Mouse (Mus musculus): ENCODE measurements at regions not wholly inside any gene's neighbourhood (a gene's known extent, or its start where the extent isn't known, plus 50 kb on each side); places are given as distances from the start of the nearest gene placed in this dataset.

DNA sequence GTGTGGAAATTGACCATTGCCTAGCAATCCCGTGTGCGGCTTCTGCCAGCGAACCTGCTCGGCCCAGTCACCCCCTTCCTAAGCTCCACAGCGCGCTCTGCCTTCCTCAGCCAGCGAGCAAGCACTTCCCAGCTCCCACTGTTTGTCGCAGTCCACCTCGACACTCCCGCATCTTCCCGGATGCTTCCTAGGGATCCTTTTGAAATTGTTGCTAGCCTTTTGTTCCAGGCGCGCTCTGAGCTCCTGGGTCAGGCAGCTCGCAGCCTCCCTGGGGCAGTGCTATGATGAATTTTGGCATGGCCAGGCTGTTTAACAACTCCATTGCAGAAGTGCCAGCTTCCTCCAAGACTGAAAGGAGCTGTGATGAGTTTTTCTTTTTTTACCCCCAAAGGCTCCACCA, 117.8 kb upstream of the Zfhx3 start:
- H3K4me1 ChIP-seq (replicated peaks), result peaks cover 4% of the 10 kb centered on the region; the same call in 1 of the 2 replicates
- no peaks in the 10 kb centered on the region for H3K9me3 ChIP-seq
- H3K27me3 ChIP-seq (replicated peaks), result no peaks in the 10 kb centered on the region
- H3K4me3 ChIP-seq (replicated peaks), result 0 out of 2 replicates have a peak overlapping the region, but pooled peaks have one; percentile 0
- no peaks in the 10 kb centered on the region for H3K36me3 ChIP-seq
- peak overlapping the region; percentile 48 for H3K4me2 ChIP-seq (replicated peaks)
- 8% methylated on average over 14 of the region's 14 CpGs for WGBS
- no peak overlapping the region for H3K27ac ChIP-seq
- H3K9ac ChIP-seq, result no peak overlapping the region
- ATAC-seq, result no peak

DNA sequence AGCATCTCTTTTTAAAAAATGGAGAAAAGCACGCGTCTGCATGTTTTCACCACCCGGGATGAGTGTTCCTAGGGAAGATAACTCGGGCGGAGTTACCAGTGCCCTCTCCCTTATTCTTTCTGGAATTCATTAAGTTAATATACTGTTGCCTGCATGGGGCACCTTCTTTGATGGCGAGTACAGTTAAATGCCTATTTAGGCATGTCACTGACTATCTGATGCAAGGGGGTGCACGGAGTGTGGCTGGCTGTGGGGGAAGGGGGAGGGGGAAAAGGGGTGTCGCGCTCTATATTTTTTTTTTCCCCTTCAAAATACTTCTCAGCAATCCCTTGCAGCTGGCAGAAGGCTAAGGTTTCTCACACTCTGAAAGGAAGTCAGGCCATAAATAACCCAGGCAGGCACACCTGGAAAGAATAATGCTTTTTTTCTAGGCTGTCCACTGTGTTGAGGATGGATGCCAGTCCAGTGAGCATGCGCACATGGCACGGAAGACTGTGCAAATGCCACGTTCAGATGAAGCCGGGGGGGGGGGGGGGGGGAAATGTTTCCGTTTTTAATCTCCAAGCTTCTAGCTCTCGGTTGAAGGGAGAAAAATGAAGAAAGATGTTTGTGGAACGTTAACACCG, 114.8 kb upstream of the Zfhx3 start:
- 69% methylated on average over 17 of the region's 17 CpGs for WGBS
- H3K4me2 ChIP-seq (replicated peaks), result no peak overlapping the region
- H3K27me3 ChIP-seq (replicated peaks), result no peaks in the 10 kb centered on the region
- H3K36me3 ChIP-seq, result no peaks in the 10 kb centered on the region
- no peak overlapping the region for H3K4me3 ChIP-seq (replicated peaks)
- no peak for ATAC-seq
- H3K9ac ChIP-seq, result no peak overlapping the region
- H3K4me1 ChIP-seq (replicated peaks), result no peaks in the 10 kb centered on the region
- H3K9me3 ChIP-seq, result no peaks in the 10 kb centered on the region
- no peak overlapping the region for H3K27ac ChIP-seq

DNA sequence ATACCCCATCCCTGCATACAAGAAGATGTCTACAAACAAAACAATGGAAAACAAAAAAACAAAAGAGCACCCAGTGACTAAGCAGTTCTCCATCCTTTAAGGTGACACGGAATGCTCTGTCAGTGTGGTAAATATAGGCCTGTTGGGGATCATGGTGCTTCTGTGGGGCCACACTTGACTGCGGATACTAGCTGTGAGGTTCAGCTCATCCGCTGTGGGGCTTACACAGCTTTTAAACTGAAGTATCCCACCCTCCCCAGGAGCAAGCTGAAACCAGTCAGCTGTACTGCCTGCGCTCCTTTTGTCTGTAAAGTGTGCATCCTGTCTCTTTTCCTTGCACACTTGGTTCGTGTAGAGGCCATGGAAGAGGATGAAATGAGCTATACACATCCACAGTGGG, 113.9 kb upstream of the Zfhx3 start:
- ATAC-seq, result no peak
- Histone ChIP-seq H3K9ac (no peak overlapping the region), H3K9me3 (no peaks in the 10 kb centered on the region), H3K4me2 (replicated peaks) (no peak overlapping the region), H3K4me3 (replicated peaks) (no peak overlapping the region), H3K27me3 (replicated peaks) (no peaks in the 10 kb centered on the region), H3K36me3 (no peaks in the 10 kb centered on the region), H3K4me1 (replicated peaks) (no peaks in the 10 kb centered on the region), H3K27ac (no peak overlapping the region)
- 86% methylated on average over 5 of the region's 5 CpGs for WGBS

DNA sequence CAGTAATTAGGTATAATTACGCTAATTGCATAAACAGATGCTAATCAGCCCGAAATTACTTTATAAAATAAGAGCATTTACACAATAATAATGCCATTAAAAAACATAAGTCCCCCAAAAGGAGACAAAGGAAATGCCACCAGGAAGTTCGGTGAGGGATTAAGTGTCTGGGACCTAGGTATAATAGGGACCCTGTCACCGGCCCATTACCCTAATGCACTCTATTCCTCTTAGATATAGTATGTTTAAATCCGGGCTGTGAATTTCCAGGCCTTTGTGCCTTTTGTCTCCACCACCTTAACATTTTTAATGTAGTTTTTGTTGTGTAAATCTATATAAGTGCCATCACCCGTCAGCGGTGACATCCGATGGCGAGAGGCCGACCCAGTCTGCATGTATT, 109.0 kb upstream of the Zfhx3 start:
- 89% methylated on average over 10 of the region's 10 CpGs for WGBS
- no peaks in the 10 kb centered on the region for H3K27me3 ChIP-seq (replicated peaks)

DNA sequence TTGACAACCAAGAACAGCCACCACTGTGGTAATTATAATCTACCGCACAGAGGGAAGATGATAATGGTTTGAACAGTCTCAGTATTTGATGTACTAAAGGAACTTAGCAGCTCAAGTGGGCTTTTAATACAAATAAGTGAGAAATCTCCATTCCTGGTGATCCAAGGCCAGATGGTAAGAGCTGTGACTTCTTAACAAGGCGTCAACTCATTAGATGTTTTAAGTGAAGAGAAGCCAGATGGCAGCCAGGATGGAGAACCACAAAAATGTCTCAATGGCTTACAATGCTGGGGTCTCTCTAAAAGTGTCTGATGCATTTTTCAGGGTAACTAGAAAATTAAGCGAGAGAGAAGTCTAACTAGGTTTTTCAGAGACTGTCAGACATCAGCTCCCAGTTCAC, 96.3 kb upstream of the Zfhx3 start:
- Histone ChIP-seq H3K4me3 (replicated peaks) (no peak overlapping the region), H3K4me2 (replicated peaks) (no peak overlapping the region), H3K27me3 (replicated peaks) (no peaks in the 10 kb centered on the region), H3K9ac (no peak overlapping the region), H3K27ac (no peak overlapping the region), H3K36me3 (no peaks in the 10 kb centered on the region), H3K9me3 (no peaks in the 10 kb centered on the region), H3K4me1 (replicated peaks) (no peaks in the 10 kb centered on the region)
- no peak for ATAC-seq
- WGBS, result 79% methylated on average over 3 of the region's 3 CpGs

More for the DNA sequence above, 109.0 kb upstream of the Zfhx3 start:
- H3K36me3 ChIP-seq, result no peaks in the 10 kb centered on the region
- H3K4me2 ChIP-seq (replicated peaks), result no peak overlapping the region
- no peak overlapping the region for H3K9ac ChIP-seq
- ATAC-seq, result no peak
- no peak overlapping the region for H3K4me3 ChIP-seq (replicated peaks)
- H3K27ac ChIP-seq, result no peak overlapping the region
- no peaks in the 10 kb centered on the region for H3K4me1 ChIP-seq (replicated peaks)
- no peaks in the 10 kb centered on the region for H3K9me3 ChIP-seq

DNA sequence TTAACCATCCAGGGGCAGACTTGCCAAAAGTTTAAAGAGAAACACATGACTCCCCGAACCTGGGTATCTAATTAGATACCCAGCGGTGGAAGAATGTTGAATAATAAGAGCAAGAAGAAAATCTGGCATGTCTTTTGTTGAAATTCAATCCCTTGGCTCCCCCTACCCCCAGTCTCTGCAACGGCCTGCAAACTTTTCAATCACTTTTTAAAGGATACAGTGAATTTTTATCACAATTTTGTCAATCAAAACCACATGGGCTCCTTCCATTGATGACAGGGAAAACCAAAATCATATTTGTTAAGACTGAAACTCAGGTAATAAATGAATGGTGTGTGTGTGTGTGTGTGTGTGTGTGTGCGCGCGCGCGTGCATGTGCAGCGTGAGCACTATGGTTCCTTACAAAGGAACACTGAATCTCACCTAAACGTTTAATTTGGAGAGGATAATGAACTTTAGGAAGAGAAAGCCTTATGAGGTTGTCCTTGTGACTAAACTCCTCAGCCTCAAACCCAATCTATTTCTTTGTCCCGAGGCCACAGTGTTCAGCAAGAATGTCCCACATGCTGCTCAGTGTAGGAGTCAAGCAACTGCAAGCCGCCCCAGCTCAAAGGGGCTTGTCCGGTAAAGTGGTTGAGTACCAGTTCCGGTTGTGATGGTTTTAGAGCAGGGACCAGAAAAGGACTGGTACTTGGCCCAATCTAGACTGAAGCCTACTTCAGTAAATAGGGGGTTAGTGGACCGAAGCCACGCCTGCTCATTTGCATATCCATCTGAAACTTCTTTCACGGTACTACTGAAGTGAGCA, 91.0 kb upstream of the Zfhx3 start:
- H3K9me3 ChIP-seq, result no peaks in the 10 kb centered on the region
- no peak overlapping the region for H3K4me2 ChIP-seq (replicated peaks)
- 83% methylated on average over 17 of the region's 17 CpGs for WGBS

DNA sequence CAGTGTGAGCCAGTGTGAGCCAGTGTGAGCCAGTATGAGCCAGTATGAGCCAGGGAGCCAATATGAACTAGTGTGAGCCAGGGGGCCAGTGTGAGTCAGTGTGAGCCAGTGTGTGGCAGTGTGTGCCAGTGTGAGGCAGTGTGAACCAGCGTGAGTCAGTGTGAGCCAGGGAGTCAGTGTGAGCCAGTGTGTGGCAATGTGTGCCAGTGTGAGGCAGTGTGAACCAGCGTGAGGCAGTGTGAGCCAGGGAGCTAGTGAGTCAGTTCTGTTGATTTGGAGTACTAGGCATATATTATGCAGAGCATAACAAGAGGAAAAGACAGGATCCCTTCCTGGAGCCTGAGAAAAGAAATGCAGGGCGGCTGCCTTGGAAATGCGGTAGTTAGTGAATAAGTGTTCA, 82.7 kb upstream of the Zfhx3 start:
- Histone ChIP-seq H3K36me3 (no peaks in the 10 kb centered on the region), H3K4me1 (replicated peaks) (no peaks in the 10 kb centered on the region), H3K4me2 (replicated peaks) (no peak overlapping the region), H3K27me3 (replicated peaks) (no peaks in the 10 kb centered on the region), H3K27ac (no peak overlapping the region), H3K9me3 (no peaks in the 10 kb centered on the region), H3K4me3 (replicated peaks) (no peak overlapping the region), H3K9ac (no peak overlapping the region)
- 88% methylated on average over 4 of the region's 4 CpGs for WGBS
- ATAC-seq, result no peak

More for the DNA sequence above, 91.0 kb upstream of the Zfhx3 start:
- Histone ChIP-seq H3K9ac (no peak overlapping the region), H3K36me3 (no peaks in the 10 kb centered on the region), H3K4me1 (replicated peaks) (no peaks in the 10 kb centered on the region), H3K27ac (no peak overlapping the region), H3K27me3 (replicated peaks) (no peaks in the 10 kb centered on the region), H3K4me3 (replicated peaks) (no peak overlapping the region)
- ATAC-seq, result no peak

DNA sequence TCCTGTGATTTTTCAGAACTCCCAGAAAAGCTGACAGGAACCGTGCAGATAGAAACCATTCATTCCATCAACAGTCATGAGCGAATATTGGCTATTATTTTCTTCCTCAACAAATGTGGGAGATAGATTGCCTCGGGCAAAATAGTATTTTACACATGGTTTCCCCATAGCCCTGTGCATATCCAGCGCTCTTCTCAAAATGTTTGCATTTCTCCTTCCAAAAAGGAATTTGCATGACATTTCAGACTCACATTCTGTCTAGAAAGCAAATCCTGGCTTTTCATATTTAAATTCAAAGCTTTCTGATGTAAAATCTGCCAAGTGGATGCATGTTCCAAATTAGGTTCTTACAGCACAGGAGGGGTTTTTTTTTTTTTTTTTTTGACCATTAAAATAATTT, 82.2 kb upstream of the Zfhx3 start:
- Histone ChIP-seq H3K27ac (no peak overlapping the region), H3K4me3 (replicated peaks) (no peak overlapping the region), H3K9me3 (no peaks in the 10 kb centered on the region), H3K4me2 (replicated peaks) (no peak overlapping the region), H3K27me3 (replicated peaks) (no peaks in the 10 kb centered on the region), H3K9ac (no peak overlapping the region), H3K36me3 (no peaks in the 10 kb centered on the region), H3K4me1 (replicated peaks) (no peaks in the 10 kb centered on the region)
- 73% methylated on average over 4 of the region's 4 CpGs for WGBS
- no peak for ATAC-seq

DNA sequence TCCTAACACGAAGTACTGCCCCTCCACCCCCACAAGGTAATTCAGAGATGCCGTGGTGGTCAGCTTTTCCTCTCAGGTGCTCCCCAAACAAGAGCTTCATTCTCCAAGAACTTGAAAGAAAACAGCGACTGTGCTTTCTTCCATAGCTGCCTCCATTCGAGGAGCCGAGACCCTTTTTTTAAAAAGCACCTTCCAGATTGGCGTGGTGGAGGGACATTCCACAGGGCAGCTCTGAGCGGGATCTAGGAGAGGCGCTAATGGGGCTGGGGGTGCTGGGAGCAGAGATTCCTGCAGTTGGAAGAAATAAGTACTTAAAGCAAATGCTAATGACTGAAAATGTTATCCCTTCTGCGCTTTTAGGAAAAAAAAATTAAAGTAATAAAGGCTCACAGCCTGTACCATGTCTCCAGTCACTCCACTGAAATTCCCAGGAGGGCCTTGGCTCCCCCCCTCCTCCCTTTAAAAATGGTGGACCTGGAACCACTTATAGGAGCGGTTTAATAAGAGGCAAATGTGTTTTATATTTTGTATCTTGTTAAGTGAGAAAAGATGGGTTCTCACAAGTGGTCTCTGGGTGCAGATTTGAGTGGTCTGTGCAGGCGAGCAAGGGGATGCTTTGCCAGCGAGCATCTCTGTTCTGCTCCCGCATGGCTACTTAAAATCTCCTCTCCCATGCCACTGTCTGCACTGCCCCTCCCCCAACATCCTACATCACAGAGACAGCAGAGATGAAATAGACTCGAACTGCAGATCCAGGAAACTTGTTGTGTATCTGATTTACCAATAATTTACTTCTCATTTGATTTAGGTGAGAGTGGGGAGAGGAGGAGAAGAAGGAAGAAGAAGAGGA, 77.4 kb upstream of the Zfhx3 start:
- Histone ChIP-seq H3K27me3 (replicated peaks) (no peaks in the 10 kb centered on the region), H3K9me3 (no peaks in the 10 kb centered on the region), H3K9ac (no peak overlapping the region), H3K4me1 (replicated peaks) (no peaks in the 10 kb centered on the region), H3K27ac (no peak overlapping the region), H3K4me3 (replicated peaks) (no peak overlapping the region), H3K4me2 (replicated peaks) (no peak overlapping the region), H3K36me3 (no peaks in the 10 kb centered on the region)
- no peak for ATAC-seq
- 53% methylated on average over 14 of the region's 14 CpGs for WGBS

DNA sequence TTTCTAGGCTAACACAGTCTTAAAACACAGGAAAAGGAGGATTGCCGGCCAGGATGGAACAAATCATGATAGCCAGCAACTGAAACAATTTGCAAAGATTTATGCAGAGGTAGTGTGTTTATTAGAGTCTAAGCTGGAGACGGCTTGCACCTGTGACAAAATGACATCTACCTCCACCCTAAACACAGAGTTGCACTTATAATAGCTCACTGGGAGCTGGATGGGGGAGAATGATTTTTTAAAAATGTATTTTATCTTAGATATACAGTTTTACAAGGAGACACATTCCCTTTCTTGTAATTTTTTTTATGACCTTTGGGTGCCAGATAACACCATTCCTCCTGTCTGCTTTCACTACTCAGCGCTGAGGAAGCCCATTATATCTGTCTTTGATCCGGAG, 76.7 kb upstream of the Zfhx3 start:
- Histone ChIP-seq H3K4me1 (replicated peaks) (no peaks in the 10 kb centered on the region), H3K4me2 (replicated peaks) (no peak overlapping the region), H3K27ac (no peak overlapping the region), H3K27me3 (replicated peaks) (no peaks in the 10 kb centered on the region), H3K9me3 (no peaks in the 10 kb centered on the region), H3K4me3 (replicated peaks) (no peak overlapping the region), H3K36me3 (no peaks in the 10 kb centered on the region), H3K9ac (no peak overlapping the region)
- 31% methylated on average over 4 of the region's 4 CpGs for WGBS
- ATAC-seq, result no peak

DNA sequence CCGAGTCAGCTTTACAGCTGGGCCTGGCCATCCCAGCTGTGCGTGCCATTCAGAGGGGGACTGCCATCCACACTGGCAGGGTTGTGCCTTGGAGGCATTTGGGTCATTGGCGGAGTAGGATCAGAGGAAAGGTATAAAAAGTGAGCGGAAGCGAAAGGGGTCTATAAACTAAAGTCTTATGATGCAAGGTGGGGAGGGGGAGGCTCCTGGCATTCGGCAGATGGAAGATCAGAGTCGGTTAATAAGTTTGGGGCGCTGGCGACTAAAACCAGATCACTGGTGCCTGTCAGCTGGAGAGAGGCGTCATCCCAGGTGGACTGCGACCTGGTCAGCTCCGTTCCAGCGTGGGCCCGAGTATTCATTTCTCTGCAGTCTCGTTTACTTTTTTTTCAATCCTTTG, 70.7 kb upstream of the Zfhx3 start:
- H3K27ac ChIP-seq, result no peak overlapping the region
- no peak overlapping the region for H3K9ac ChIP-seq
- H3K27me3 ChIP-seq (replicated peaks), result no peaks in the 10 kb centered on the region
- H3K9me3 ChIP-seq, result no peaks in the 10 kb centered on the region
- H3K36me3 ChIP-seq, result no peaks in the 10 kb centered on the region
- no peak for ATAC-seq
- H3K4me3 ChIP-seq (replicated peaks), result no peak overlapping the region
- no peaks in the 10 kb centered on the region for H3K4me1 ChIP-seq (replicated peaks)
- 63% methylated on average over 15 of the region's 15 CpGs for WGBS
- H3K4me2 ChIP-seq (replicated peaks), result no peak overlapping the region

DNA sequence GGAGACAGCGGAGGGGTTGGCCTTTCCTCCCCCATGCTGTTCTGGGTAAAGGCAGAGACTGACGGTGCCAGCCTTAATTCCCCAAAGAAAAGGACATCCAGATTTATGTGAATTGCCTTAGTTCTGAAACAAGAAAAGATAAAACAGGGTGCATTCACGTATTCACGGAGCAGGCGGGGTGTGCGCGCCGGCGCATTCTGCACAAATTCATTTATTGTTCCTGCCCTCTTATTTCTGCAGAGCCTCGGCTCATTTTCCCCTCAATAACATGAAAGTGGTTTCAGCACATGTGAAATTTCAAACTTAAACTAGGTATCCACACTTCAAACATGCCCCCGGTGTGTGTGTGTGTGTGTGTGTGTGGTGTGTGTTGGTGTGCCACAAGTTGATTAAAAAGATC, 70.3 kb upstream of the Zfhx3 start:
- no peaks in the 10 kb centered on the region for H3K36me3 ChIP-seq
- H3K27me3 ChIP-seq (replicated peaks), result no peaks in the 10 kb centered on the region
- H3K9ac ChIP-seq, result no peak overlapping the region
- no peaks in the 10 kb centered on the region for H3K4me1 ChIP-seq (replicated peaks)
- no peak for ATAC-seq
- 81% methylated on average over 11 of the region's 11 CpGs for WGBS
- H3K9me3 ChIP-seq, result no peaks in the 10 kb centered on the region
- H3K4me2 ChIP-seq (replicated peaks), result no peak overlapping the region
- no peak overlapping the region for H3K4me3 ChIP-seq (replicated peaks)
- no peak overlapping the region for H3K27ac ChIP-seq
